8 mouse cellular contexts compared by ENCODE assay signal in the genomic region with DNA sequence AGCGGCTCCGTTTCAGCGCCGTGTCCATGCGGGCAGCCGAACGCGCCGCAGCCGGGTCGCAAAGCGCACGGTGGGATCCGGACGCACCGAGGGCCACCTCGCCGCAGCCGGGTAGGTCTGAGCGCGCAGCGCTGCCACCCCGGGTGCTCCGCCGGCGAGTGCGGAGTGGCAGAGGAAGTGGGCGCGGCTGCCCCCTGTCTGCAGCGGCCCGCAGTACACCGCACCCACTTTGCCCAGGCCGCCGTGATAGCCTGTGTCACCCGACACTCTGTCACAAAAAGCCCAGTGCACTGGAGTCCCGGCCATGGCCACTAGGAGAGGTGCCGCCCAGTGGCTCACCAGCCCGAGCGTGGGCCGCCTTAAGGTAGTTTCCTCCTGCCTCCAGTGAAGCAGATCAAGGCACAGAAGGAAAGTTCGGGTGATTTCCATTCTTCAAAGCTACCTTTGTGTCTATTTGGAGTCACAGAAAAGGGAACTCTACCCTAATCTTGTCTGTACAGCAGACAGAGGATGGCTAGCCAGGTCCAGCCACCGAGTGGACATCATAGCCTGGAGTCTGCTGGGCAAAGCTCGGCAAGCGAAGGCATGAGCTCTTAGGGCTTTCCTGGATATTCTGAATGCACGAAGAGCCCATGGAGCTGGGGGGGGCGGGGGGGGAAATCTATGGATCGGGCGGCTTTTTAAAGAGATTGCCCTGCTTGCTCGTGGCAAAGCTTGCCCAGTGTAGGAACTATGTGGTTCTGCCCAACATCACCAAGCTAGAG. TPM values are rescaled to one million over a fixed set of nuclear protein-coding genes. Genes with fewer than 3 reads are reported as not detected.
DNase-seq lines count a peak whose midpoint lies in the region; ATAC-seq lines count a peak whose summit lies in the region.

A gene (minus strand): TSS at position 149 of the 764 bp plus-strand sequence.

- ATAC-seq in hindbrain, embryonic 13.5 days (ENCODE audit: low FRiP score), result peak; percentile 93

- DNase-seq in T-cell, adult 2 months (ENCODE audit: low spot score), result peak; percentile 97
- DNase-seq in cerebellum, postnatal 25 days, result peak; percentile 99
- DNase-seq in frontal cortex, postnatal 25 days (ENCODE audit: low spot score in 2 of 2), result peak; percentile 89 to 92
- peak; percentile 92 to 96 for DNase-seq in layer of hippocampus, postnatal 14 days (ENCODE audit: low spot score in 2 of 2)
- DNase-seq in lung, postnatal 10 days, result peak; percentile 94
- DNase-seq in ovary, postnatal 14 days (ENCODE audit: low spot score), result peak; percentile 92
- DNase-seq in thymus, postnatal 14 days, result peak; percentile 94

- peak within 1 kb of the TSS; percentile 68 for H3K4me2 ChIP-seq in hindbrain, embryonic 13.5 days

- WGBS in hindbrain, embryonic 13.5 days, result 9% methylated on average over 49 of the region's 49 CpGs

- peaks cover 12% of the 10 kb centered on the region for H3K36me3 ChIP-seq in hindbrain, embryonic 13.5 days

- no peaks in the 10 kb centered on the region for H3K9me3 ChIP-seq in hindbrain, embryonic 13.5 days

- H3K27me3 ChIP-seq in hindbrain, embryonic 13.5 days, result 0 out of 2 replicates have a peak, but pooled peaks cover 3% of the 10 kb centered on the region

- peak within 1 kb of the TSS; percentile 85 for H3K4me3 ChIP-seq in hindbrain, embryonic 13.5 days

- peak within 1 kb of the TSS; percentile 97 for H3K27ac ChIP-seq in hindbrain, embryonic 13.5 days

- H3K4me1 ChIP-seq in hindbrain, embryonic 13.5 days (replicated peaks), result peaks cover 44% of the 10 kb centered on the region

- peak within 1 kb of the TSS; percentile 96 for H3K9ac ChIP-seq in hindbrain, embryonic 13.5 days

RNA-seq across cellular contexts. Expression of the gene that starts here (rescaled TPM):
- 140 and 142 TPM in 2 replicates for polyA plus RNA-seq in hindbrain, embryonic 13.5 days (2015; fragmentation: Nextera tagmentation; extraction: Ambion mirVana)
- total RNA-seq in layer of hippocampus, postnatal 14 days (2021), result 100 to 1,000 TPM; 137 to 160 TPM

Comparison
In these comparisons a context has a peak if more than half of its experiments do, and no peak if none do; other contexts are left out.
1. Peak in every context shown above with its lines: DNase-seq, ATAC-seq, H3K4me3 ChIP-seq and H3K27ac ChIP-seq.